Mouse (Mus musculus) lung, postnatal 36 days (tissue): Measurements from ENCODE around the gene Dtnbp1.
A peak's percentile ranks its signal among the peaks of the same experiment; 100 is the strongest.

Experiments used
- DNase-seq: peaks from one replicate; pipeline ENCODE4 v3.0.0; 2022; ENCODE audit warnings: mixed read lengths

Gene Dtnbp1

DNA sequence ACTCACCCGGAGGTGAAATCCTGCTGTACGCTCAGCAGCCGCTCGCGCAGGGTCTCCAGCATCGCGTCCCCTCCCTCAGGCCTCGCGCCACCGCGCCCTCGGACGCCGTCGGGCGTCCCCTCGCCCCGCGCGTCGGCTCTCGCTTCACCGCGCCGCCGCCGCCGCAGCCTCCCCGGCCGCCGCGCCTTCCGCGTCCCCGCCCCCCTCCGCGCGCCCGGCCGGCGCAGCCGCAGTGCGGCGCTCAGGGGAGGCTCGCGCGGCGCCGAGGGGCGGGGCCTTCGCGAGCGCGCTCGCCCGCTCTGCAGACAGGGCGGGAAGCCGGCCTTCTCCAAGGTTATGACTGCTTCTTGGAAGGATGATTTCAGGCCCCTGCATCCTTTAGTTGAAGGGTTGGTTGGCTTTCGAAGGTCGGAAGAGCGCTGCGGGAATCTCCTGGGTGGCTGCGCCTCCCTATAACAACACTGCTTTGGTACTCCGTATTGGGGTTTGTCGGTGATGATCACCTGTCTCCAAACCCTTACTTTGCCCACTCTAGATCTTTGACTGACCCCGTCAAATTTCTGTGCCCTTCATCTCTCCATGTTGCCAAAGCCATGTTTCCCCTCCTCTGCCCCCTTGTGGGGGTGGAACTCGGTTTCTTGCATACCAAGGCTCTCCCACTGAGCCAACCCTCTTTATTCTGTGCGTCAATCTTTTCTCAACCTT is at the start of gene Dtnbp1:
Dtnbp1 (minus strand) TSS at position 237 of the 705 bp plus-strand sequence.
- peak; percentile 73 for DNase-seq

DNA sequence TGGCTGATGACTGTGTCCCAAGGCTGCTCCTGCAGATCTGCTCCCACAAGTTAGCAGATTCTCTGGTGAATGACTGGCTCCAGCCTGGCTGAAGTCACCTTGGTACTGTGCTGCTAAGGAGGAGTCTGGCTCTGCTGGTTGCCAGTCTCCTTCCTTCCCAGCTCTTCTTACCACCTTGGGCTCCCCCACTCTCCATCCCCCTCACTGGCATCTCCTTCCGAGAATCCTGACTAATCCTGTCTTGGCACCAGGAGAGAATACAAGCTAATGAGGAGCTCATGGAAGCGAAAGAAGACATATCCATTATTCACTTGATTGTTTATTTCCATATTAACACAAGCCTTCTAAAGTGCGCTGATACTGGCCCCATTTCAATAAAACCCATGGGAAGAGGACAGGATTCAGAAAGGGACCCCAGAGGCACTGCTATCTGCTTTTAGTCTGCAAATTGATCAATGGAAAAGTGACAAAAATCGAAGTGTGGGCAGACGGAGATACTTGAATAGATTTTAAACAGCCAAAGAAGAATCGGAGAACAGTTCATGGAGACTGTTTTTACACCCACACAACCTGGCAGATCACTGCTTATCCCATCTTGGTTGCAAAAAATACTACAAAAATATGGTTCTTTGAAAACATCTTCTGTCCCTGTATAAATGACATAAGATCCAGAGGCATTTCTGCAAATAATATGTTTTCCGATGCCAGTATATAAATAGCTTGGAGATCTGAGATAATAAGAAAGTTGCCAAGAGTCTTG is 47.5 kb upstream of the Dtnbp1 start:
- no peak for DNase-seq

DNA sequence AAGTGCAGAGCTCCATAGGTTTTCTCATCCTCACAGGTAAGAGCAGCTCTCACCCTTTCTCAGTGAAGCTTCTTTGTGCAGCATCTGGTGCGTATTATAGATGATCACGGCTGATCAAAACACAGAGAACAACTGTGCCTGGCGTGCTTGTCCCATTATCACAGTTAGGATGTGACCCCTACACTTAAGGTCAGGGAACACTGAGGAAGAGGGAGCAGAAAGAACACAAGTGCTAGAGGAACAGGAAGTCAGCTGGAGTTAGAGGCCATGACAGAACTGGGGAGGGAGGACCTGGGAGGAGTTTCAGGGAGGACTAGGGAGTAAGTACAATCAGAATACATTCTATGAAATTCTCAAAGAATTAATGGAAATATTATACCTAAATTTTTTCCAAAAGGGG is 41.5 kb upstream of the Dtnbp1 start:
- peak; percentile 2 for DNase-seq

DNA sequence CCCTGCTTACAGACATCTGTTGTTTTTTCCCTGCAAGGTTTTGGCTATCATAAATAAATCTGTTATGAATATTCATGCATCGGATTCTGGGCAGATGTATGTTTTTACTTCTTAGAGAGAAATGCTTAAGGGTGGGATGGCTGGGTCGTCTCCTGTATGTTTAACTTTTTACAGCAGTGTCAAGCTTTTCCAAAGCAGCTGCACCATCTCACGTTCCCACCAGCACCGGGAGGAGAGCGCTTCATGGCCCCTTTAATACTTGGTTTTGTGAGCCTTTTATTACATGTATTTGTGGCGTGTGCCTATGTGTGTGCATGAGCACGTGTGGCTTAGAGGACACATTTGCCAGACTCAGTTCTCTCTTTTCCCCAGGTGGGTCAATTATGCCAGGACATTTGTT is 38.8 kb upstream of the Dtnbp1 start:
- DNase-seq: no peak

DNA sequence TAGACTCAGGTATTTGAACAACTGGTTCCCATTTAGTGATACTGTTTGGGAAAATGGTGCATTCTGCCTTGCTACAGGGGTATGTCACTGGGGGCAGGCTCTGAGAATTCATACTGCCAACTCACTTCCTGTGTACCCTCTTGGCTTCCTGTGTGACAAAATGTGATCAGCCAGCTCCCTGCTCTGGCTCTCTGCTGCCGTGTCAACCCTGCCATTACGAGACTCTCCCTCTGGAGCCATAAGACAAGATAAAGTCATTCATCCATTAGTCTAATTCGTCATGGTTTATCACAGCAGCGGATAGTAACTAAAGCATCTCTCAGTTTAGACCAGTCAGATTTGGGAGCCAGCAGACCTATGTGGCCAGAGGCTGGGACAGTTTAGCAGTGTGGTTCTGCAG is 38.2 kb upstream of the Dtnbp1 start:
- no peak for DNase-seq

DNA sequence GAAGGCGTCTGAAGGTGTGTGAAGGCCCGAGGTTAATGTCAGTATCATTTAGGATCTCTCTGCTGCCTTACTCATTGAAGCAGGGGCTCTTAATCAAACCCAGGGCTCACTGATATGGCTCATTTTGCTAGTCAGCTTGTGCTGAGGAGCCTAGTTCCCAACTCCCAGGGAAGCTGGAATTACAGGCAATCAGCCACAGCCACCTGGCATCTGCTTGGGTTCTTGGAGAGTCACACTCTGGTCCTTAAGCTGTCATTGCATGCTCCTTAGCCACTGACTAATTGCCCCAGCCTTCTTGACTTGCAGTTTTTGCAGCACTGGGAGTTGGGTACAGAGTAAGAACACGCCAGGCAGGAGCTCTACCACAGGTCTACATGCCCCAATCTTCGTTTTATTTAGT is 34.5 kb upstream of the Dtnbp1 start:
- no peak for DNase-seq

DNA sequence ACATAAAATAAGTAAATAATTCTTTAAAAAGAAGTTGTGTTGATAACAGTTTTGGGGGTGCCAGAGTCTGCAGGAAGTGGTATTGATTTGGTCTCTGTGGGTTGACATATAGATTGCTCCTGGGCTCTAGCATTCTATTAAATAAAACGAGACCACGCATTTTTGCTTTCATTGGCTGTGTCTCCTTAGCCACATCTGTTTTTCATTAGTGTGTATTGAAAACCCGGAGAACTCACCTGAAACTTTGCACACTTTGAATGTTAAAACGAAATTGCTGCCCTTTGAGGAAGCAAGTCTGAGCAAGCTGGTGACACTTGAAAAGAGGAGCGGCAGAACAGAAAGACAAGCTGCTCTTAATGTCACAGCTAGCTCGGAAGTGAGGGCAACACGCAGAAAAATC is 32.8 kb upstream of the Dtnbp1 start:
- no peak for DNase-seq

DNA sequence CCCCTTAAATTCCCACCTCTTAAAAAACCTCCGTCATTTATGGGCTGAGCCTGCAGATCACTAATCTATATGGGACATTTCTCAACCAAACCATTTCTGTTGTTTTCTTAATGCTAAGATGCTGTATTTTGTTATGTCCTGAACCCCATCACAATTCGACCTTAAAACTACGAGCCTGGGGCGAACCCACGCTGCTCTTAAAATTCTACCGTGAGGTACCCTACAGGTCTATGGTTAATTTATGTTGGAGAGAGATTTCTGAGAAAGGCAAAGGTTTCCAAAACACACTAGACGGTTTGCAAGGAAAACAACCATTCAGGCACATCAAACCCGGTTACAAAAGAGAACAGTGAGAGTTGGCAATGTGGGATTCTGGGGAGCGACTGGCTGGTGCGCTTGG is 31.4 kb upstream of the Dtnbp1 start:
- DNase-seq: no peak

DNA sequence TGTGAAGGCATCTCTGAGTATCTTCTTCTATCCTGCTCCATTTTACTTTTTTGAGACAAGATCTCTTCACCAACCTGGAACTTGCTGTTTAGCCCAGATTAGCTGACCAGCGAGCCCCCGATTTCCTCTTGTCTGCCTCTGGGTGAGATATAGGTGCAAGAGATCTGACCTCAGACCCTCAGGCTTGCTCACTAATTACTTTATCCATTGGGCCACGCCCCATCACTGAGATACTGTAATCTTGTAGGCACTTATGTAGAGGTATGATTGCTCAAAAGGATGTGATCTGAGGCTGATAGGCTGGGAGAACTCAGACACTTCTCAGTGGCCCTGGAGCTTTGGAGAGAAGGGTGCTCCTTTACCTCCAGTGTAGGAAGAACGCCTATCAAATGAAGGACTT is 30.5 kb upstream of the Dtnbp1 start:
- no peak for DNase-seq

DNA sequence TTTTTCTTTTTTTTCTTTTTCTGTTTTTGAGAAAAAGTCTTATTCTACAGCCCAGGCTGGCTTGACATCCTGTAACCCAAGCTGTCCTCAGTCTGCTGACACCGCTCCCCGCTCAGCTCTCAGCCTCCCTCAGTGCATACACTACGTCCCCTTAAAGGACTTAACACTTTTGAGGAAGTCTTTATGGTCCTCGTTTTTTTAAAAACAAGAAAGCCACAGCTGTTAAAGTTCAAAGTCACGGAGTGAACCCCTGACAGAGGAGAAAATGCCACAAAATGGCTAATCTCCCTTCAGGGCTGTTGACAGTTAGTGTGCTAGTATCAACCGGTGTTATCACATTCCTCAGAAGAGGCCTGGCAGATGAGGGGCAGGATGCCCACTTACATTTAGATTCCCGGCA is 29.8 kb upstream of the Dtnbp1 start:
- no peak for DNase-seq

DNA sequence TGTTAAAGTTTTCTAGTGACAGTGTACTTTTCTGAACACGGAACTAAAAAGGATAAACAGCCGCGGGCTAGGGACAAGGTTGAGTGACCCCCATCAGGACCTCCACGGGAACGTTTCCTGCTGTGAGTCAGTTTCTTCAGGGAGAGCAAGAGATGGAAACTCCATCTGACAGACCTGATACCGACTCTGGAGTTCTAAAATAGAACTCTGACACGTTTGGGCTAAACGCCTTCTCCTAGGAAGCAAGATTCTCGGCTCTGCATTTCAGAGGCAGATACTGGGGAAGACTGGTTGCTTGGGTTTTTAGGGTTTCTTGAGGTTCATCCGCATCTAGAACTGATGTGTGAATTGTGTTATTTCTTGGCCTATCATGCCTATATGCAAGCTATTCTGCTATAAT is 29.4 kb upstream of the Dtnbp1 start:
- DNase-seq: no peak

DNA sequence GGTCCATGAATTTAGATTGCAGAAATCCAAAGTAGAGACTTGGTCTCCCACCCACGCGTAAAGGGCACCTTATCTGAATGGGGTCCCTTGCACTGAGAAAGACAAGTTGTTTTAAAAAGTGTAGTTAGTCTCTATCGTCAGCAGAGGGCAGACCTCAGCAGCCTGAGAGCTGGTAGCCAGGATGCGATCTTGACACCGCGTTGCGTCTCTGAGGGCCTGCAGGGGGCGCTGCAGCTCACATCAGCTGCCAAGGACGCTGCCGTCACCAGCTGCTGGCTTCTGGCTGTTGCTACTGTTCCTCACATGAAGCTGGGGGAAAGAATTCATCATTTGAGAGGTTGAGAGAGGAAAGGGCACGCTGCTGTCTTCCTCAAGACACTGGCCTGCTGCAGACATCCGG is 28.9 kb upstream of the Dtnbp1 start:
- peak; percentile 93 for DNase-seq

DNA sequence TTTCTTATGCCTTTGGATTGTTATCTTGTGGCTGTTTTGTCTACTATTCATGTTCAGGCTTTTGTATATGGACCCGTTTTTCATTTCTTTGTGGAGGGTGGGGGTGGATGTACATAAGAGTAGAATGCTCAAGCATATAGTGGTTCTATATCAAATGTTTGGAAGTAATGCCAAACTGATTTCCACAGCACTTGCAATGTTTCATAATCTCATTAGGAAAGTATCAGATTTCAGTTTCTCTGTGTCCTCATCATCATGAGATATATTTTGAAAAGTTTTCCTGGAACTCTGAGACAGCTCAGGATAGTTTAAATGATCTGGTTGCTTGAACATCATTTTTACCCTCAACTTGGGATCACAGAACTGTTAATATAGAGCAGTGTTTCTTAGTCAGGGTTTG is 27.8 kb upstream of the Dtnbp1 start:
- no peak for DNase-seq

DNA sequence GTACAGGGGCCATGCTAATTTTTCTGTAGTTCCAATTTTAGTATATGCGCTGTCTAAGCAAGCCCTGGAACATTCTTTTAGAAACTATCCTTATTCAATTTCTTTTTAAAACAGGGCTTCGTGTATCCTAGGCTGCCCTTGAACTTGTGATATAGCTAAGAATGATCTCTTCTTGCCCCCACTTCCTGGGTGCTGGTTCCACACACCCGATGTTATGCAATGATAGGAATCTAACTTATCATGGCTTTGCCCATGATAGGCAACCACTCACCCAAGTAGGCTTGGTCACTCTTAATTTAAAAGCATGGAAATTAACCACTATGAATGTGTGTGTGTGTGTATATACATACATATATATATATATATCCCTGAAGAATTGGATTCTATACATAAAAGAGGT is 24.3 kb upstream of the Dtnbp1 start:
- DNase-seq: no peak

DNA sequence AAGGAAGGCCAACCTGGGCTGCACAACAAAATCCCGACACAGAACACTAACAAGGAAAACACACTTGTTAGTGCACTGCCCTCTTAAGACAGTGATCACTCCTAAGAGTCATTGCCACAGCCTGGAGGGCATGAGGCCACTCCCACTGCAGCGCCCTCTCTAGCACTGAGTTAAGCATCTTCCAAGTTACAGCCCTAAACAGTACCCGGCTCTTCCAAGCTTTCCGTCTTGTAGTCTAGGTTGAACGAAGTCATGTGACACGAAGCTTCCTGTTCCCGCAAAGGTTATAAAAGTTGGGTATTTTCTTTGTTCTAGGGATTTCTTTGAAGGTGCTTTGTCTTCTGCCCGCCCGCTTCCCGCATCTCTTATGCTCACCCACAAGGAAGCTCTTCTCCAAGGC is 22.9 kb upstream of the Dtnbp1 start:
- DNase-seq: no peak

DNA sequence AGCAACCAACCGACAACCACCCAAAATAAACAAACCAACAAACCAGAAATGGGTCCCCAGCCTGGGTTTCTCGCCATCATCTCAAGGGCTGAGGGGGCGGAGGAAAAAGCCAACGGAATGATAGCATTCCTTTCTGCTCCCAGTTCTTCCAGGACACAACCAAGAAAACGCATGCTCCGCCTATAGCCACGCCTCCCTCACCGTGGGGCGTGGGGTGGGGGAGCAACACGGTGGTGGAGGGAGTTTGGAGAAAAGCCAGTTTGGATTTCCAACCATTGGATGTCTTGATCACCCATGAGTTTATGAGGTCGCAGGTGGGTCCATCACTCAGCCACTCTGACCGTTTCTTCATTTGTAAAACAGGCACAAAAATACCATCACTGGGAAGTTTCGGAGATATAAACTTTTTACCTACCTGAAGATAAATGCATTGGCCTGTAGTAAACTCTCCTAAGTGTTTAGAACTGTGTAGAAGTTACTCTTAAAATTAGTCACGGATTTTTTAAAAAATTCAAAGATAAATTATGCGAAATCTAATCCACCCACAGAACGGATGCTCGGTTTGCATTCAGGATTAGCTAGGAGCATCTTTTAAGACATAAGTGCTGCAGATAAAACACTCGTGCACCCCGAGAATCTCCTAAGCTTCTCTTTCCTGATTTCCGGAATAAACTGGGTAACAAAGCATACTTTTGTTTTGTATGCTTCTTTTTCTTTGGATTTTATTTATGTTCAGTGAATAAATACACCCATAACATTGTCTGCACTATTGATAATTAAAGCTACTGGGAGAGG is 21.6 kb upstream of the Dtnbp1 start:
- DNase-seq: no peak

DNA sequence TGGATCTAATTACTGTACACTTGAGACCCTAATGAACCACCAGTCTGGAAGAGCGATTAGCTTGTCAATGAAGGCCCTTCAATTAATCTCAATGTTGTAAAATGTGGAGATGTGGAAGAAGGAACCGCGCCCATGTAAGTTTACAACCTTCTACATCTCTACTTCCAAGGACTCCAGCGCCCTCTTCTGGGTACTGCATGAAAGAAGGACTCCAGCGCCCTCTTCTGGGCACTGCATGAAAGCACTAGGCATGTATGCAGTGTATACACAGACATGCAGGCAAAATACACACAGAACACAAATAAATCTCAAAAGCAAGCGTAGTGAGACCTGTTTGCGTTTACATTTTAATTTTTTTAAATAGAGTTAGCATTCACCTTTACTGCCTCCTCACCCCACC is 6.2 kb upstream of the Dtnbp1 start:
- DNase-seq: peak; percentile 53

DNA sequence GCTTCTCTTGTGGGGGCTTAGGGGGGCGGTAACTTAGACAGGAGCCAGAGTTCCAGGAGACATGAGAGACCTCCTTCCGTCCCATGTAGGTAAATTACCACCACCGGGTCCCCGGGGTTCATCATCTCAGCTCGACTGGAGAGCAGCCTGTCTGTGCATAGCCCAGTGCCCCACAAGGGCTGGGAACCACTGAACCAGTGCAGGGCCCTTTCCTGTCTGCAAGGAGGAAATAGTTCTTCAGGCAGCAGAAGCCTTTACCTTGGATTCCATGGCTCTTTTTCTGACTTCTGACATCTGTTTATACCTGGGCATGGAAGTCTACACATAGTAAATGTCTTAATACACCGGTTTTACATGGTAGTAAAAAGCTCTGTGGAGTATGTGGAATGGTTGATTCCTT is 5.8 kb upstream of the Dtnbp1 start:
- no peak for DNase-seq

DNA sequence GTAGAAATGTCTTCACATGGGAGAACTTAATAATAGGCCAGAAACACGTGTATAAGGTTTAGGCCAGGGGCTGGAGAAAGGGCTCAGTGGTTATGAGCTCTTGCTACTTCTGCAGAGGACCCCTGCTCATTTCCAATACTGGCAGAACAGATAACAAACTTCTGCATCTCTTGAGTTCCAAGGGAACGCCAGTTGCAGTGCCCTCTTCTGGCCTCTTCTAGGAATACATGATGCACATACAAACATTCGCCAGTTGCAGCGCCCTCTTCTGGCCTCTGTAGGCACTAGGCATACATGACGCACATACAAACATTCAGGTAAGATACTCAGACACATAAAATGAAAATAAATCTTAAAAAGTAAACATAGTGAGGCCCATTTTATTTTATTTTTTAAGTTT is 4.5 kb upstream of the Dtnbp1 start:
- no peak for DNase-seq

DNA sequence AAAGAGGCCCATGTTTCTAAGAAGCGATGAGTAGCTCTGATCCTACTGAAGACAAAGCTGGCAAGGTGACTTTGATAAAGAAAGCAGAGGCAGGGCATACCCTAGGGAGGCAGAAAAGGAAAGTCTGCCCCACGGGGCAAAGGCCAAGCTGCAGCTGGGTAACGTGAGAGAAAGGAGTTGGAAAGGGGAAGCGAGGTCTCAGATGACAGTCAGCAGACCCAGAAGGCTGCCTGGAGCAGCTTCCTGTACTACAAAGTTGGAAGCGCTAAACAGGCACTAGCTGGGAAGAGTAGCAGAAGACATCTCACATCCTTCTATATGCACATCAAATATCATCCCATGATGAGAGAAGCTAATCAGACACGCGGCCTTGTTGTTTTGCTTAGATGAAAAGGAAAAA is 3.9 kb upstream of the Dtnbp1 start:
- DNase-seq: peak; percentile 24

DNA sequence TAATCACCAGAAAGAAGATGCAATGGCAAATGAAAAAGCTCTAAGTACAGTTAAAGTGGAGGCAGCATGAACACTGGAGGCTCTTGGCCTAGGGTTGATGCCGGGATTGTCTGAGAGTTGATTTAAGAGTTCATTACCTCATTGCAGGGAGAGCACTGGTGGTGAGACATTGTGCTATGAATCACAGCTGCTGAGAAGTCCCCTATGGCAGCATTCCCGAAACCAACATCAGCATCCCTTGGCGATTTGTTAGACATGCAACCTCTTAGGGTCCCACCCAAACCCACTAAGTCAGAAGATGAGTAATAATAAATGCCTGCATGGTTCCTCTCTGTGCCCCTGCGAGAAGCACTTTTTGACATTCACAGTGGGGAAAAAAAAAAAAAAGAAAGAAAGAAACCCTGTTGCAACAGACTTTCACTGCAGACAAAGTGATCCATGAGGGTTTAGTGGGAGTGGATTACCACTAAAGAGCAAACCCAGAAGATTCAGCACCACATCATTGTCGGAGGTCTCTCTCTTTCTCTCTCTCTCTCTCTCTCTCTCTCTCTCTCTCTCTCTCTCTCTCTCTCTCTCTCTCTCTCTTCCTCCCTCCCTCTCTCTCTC is 3.1 kb upstream of the Dtnbp1 start:
- no peak for DNase-seq

DNA sequence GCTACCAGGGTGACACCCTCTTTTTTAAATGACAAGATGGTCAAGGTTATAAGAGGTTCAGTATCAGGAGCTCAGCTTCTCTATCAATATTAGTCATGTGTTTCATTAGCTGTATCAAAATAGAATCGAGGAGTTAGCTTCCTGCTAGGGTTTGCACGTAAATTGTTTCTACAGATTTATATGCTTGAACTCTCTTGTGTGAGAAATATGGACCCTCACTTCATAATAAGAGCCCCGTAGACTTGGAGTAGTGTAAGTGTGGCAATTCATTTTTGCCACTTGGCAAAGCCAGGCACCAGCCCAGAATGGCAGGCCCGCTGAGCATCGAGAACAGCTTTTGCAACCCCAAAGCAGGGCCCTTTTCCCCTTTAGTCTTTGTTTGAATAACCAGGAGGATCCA is 1.1 kb upstream of the Dtnbp1 start:
- DNase-seq: no peak

DNA sequence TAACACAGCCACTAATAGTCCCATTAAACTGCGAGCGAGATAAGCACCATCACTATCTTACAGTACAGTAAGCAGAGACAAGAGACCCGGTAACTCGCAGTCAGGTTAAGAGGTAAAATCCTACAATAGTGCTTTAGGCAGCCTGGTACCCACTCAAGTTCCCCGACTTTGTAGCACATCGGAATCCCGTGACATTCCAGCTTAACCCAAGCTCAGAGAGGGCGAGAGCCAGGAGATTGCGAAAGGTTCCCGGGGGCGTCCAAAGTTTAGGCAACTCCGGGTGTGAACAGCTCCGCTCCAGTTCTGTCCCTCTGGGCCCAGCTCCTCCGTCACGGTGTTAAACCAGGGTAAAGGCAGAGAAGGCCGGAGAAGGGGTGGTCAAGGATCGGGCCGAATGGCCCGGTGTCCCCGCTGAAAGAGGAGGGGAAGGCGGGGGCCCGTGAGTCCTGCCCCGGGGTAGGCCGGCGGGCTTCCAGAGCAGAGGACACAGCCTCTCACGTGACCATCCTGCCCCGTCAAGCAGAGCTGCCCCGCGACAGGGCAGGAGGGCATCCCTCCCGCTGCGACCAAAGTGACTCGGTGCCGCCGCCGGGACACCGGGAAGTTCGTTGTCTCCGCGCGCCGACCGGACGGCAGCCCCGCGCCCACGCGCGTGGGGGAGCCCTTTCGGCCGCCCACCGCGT is 578 bp downstream of the Dtnbp1 start:
- DNase-seq: peak; percentile 90
